Mouse (Mus musculus) erythroblast, embryonic 14.5 days (primary cell): ENCODE results near the gene Syne1. TPM values are rescaled to one million over a fixed set of nuclear protein-coding genes. Genes with fewer than 3 reads are reported as not detected.

Experiments used
- H3K27me3 ChIP-seq: 2 replicates; pipeline ENCODE4 v1.6.1; 2012; ENCODE audit warnings: inconsistent platforms; ENCODE audit not compliant: control insufficient read depth
- H3K36me3 ChIP-seq: 2 replicates; pipeline ENCODE4 v1.6.1; 2012; ENCODE audit warnings: mild to moderate bottlenecking, inconsistent platforms; ENCODE audit not compliant: control insufficient read depth
- H3K4me1 ChIP-seq: 2 replicates; pipeline ENCODE4 v1.6.1; 2012; ENCODE audit warnings: inconsistent platforms; ENCODE audit not compliant: control insufficient read depth
- H3K4me3 ChIP-seq: replicated peaks from 2 replicates; pipeline ENCODE3; 2012; ENCODE audit warnings: moderate library complexity, mild to moderate bottlenecking, inconsistent platforms
- H3K9me3 ChIP-seq: 2 replicates; pipeline ENCODE4 v1.6.1; 2012; ENCODE audit warnings: low read length, inconsistent platforms, mixed read lengths; ENCODE audit not compliant: control insufficient read depth
- GATA1 ChIP-seq: IDR thresholded peaks from 2 replicates; pipeline ENCODE4 v1.6.1; 2012; ENCODE audit warnings: low read length, inconsistent platforms, mixed read lengths
- TAL1 ChIP-seq: IDR thresholded peaks from 3 replicates; pipeline ENCODE4 v1.6.1; 2012; ENCODE audit warnings: low read length, inconsistent platforms, mixed read lengths
- polyA plus RNA-seq: library from polyadenylated mRNA; stranded (reverse); fragments of >175 nt; gene quantifications from 2 replicates; pipeline ENCODE4 v1.2.3, GENCODE M21; 2012

Gene Syne1
- polyA plus RNA-seq, 1 experiment: 0.19 TPM

DNA sequence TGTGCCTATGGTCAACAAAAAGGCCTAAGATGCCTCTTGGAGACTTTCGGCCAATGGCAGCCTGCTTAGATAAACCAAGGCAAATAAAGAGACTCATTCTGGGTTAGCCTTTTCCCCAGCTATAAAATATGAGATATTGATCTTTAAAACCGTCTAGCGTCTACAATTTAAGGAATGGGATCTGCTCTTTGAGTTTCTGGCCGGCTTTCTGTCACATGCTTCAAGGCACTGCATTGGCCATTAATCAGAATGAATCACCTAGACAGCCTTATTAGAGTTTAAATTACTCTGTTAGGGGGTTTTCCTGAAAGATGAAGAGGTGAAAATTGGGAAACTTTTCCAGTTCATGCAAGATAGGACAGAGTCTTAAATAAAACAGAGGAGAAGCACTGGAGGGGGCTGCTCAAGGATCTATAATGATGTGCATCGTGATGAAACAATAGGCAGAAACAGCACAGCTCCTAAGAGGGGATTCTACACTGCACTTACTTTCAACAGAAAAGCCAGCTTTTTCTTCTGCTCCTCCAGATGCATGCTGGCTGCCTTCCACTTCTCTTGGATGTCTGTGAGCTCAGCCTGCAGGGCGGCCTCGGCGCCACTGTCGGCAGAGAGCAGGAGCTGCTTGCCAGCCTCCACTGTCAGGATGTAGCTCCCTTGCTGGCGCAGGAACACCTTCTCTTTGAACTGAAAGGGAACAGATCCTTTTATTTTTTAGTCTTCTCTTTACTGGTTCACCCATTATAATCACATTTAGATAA is 454.1 kb downstream of the Syne1 start:
- Histone ChIP-seq H3K4me3 (no peak overlapping the region), H3K36me3 (peaks cover 16% of the 10 kb centered on the region), H3K4me1 (no peaks in the 10 kb centered on the region), H3K9me3 (no peaks in the 10 kb centered on the region), H3K27me3 (no peaks in the 10 kb centered on the region)
- TF ChIP-seq TAL1 (no peak), GATA1 (no peak)

GRCm38 (mm10) chr10:5089133-5089532 is 462.1 kb downstream of the Syne1 start:
- Histone ChIP-seq H3K36me3 (no peaks in the 10 kb centered on the region; the same call in 1 of the 2 replicates), H3K4me1 (no peaks in the 10 kb centered on the region), H3K27me3 (no peaks in the 10 kb centered on the region), H3K9me3 (no peaks in the 10 kb centered on the region), H3K4me3 (no peak overlapping the region)
- no peak for TF ChIP-seq TAL1
- no peak for TF ChIP-seq GATA1

- H3K27me3 ChIP-seq: no peaks in the 10 kb centered on the region
- peaks cover 3% of the 10 kb centered on the region; the same call in 1 of the 2 replicates for H3K36me3 ChIP-seq
- H3K9me3 ChIP-seq: no peaks in the 10 kb centered on the region
- TF ChIP-seq TAL1 (no peak), GATA1 (no peak)
- H3K4me1 ChIP-seq: no peaks in the 10 kb centered on the region
- no peak overlapping the region for H3K4me3 ChIP-seq
These were observed 463.9 kb downstream of the Syne1 start for GRCm38 (mm10) chr10:5087336-5087735.

GRCm38 (mm10) chr10:5086329-5086728 is 465.0 kb downstream of the Syne1 start:
- H3K36me3 ChIP-seq: peaks cover 3% of the 10 kb centered on the region; the same call in 1 of the 2 replicates
- H3K9me3 ChIP-seq: no peaks in the 10 kb centered on the region
- H3K4me3 ChIP-seq: no peak overlapping the region
- no peaks in the 10 kb centered on the region for H3K27me3 ChIP-seq
- H3K4me1 ChIP-seq: no peaks in the 10 kb centered on the region
- no peak for TF ChIP-seq TAL1
- no peak for TF ChIP-seq GATA1

DNA sequence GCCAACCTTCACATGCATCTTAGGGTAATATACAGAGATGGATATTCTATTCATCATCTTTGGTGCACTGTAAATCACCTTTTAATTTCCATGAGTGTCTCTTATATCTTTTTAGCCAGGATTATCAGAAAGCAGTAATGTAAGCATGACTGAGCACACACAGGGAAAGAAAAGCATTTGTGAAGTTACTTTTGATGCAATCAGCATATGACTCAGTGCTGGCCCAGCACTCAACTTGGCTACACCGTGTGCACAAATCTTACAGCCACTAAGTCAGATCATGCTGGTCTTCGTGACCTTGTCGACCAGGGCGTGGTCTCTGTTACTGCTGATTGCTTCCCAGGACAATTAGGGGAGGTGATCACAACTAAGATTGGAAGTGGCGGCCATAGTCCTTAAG is 465.5 kb downstream of the Syne1 start:
- H3K4me3 ChIP-seq: no peak overlapping the region
- peaks cover 3% of the 10 kb centered on the region; the same call in 1 of the 2 replicates for H3K36me3 ChIP-seq
- no peaks in the 10 kb centered on the region for H3K27me3 ChIP-seq
- no peaks in the 10 kb centered on the region for H3K4me1 ChIP-seq
- TF ChIP-seq TAL1 (no peak), GATA1 (no peak)
- no peaks in the 10 kb centered on the region for H3K9me3 ChIP-seq

DNA sequence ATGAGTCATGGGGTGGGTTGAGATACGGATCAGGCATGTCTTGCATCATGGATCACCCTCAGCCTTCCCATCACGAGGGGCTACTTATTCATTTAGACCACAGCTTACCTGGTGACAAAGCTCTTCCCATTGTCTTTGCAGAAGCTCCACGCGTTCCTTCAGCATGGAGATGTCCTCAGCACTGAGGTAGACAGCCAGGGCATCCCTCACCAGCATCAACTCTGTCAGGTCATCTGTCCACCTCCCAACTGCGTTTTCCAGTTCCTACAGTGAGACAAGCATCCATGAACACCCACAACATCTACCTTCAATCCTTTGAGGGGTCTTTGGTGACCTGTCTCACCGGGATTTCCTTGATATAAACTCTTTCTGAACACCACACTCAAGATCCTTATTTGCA is 467.6 kb downstream of the Syne1 start:
- H3K36me3 ChIP-seq: peaks cover 3% of the 10 kb centered on the region; the same call in 1 of the 2 replicates
- H3K9me3 ChIP-seq: no peaks in the 10 kb centered on the region
- no peaks in the 10 kb centered on the region for H3K4me1 ChIP-seq
- TF ChIP-seq TAL1: no peak
- TF ChIP-seq GATA1: no peak
- H3K4me3 ChIP-seq: no peak overlapping the region
- H3K27me3 ChIP-seq: no peaks in the 10 kb centered on the region

DNA sequence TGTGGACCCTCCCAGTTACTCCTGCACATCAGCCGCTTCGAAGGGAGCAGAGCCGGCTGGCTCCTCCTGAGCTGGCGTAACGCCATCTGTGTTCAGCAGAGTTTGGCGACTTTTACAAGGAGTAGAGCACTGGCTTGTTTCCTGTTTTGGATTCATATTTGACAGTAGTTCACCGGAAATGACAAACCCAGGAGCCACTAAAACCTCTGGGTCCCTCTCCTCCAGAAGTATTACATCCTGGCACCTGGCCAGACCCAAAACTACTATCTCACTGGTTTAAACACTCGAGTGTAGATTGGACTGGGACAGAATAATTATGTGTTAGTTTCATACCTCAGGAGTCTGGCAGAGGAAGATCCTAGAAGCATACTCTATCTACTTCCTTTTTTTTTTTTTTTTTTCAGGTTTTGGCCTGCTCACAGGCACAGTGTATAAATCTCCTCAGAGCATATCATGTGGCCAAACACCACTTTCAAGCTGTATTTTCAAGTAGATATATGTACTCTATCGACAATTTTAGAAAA is 471.3 kb downstream of the Syne1 start:
- Histone ChIP-seq H3K4me1 (no peaks in the 10 kb centered on the region), H3K4me3 (no peak overlapping the region), H3K9me3 (no peaks in the 10 kb centered on the region), H3K27me3 (no peaks in the 10 kb centered on the region), H3K36me3 (peaks cover 6% of the 10 kb centered on the region)
- TF ChIP-seq GATA1: no peak
- TF ChIP-seq TAL1: no peak

DNA sequence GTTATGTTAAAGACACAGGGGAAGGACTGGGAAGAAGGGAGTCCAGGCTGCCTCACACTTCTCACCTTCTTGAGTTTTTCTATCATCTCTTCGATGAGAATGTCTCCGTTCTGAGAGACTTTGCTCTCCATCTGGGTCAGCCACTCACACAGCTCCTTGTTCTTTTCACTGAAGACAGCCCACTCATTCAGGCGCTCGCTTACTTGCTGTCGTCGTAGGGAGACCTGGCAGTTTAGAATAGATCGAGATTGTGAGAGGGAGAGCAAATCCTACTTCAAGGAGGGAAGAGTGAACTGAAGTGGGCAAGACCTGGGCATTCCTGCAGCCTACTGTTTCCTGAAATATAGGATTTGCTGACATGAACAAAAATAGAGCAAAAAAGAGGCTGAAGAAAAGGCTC is 475.6 kb downstream of the Syne1 start:
- H3K27me3 ChIP-seq: no peaks in the 10 kb centered on the region
- peaks cover 3% of the 10 kb centered on the region for H3K36me3 ChIP-seq
- TF ChIP-seq TAL1 (no peak), GATA1 (no peak)
- H3K9me3 ChIP-seq: no peaks in the 10 kb centered on the region
- no peak overlapping the region for H3K4me3 ChIP-seq
- H3K4me1 ChIP-seq: no peaks in the 10 kb centered on the region

GRCm38 (mm10) chr10:5072054-5072453 is 479.2 kb downstream of the Syne1 start:
- Histone ChIP-seq H3K36me3 (peaks cover 5% of the 10 kb centered on the region), H3K4me3 (no peak overlapping the region), H3K4me1 (no peaks in the 10 kb centered on the region), H3K27me3 (no peaks in the 10 kb centered on the region), H3K9me3 (no peaks in the 10 kb centered on the region)
- TF ChIP-seq GATA1 (no peak), TAL1 (no peak)
